Mouse (Mus musculus): ENCODE results near the gene Cep83.

The Cep83 gene

DNA sequence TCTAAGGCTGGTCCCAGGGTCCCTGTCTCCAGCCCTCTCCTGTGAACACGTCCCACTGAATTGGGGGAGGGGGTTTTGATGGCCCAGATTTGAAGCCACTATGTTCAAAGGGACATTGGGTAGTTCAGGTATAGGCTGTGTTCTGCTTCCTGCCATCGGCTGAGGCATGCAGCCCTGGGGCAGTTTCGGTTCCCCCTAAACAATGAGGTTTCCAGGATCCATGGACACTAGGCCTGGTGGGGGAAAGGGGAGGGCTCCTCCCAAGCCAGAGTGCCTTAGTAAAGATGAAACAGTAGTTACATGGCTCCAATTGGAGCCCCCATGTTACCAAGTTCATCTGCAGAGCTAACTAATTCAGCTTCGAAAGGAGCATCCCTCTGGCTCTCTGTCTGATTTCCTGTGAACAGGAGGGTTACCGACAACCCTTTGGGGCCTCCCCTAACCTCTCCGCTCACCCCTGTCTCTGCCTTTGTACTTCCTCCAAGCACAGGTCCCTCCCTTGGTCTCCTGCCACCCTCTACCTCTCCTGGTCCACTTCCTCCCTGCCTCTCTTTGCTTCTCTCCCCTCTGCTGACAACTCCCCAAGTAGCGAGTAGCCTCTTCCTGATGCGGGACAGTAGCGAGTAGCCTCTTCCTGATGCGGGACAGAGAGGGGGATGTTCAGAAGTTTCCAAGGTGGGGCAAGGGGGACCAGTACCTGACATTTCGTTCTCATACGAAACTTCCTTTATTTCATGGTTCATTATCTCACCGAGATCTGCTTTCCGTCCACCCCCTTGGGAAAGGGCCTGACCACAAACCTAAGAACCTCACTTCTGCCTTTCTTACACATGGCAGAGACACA, 139.7 kb downstream of the Cep83 start:
- DNase-seq, result peak; percentile 87 to 90

- no peak for DNase-seq
These were observed 140.3 kb downstream of the Cep83 start for GRCm38 (mm10) chr10:94828734-94829230.

DNA sequence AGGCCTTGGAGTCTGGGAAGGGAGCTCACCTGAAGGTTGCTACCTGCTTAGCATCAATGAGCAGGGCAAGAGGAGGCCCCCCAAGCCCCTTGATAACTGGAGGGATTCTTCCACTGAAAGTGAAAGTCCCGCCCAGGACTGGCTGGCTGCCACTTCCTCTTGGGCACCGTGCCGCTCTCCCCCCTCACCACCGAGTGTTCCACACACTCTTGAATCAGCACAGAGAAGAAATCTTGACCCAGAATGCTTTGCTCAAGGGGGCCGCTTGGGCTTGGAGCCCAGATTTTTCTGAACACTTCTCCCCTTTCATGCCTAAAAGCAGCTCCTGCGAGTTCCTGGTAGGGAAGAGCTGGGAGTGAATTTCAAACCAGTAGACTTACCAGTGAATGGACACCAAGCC, 141.0 kb downstream of the Cep83 start:
- peak; percentile 88 to 90 for DNase-seq

DNA sequence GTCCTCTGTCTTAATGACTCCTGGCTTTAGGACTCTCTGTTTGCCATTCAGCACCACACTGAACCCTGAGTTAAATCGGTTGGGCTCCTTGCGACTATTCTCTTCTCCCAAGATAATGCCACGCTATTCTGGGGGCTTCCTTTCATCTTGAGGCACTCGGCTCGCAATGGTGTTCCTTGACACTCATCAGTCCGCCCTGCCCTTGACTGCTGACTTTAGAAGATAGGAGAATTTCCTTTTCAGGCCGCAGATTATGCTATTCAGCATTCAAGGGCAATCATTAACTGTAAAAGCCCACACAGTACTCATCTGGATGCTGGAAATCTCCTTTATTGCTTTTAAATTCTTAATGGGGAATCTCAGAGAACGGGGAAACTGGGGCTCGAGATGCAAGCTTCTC, 147.4 kb downstream of the Cep83 start:
- no peak for DNase-seq
